Mouse (Mus musculus): Measurements from ENCODE around the gene Lrtm1. TPM values are rescaled to one million over a fixed set of nuclear protein-coding genes. Genes with fewer than 3 reads are reported as not detected.

Gene Lrtm1
- polyA plus RNA-seq, 1 experiment from 2014 or later = 0.32 TPM

- ATAC-seq (replicated peaks; ENCODE audit: insufficient number of reproducible peaks, low FRiP score, low TSS enrichment, low read depth) = no peak
- H3K27ac ChIP-seq (replicated peaks; ENCODE audit: low read depth, low read length) = no peak overlapping the region
- no peaks in the 10 kb centered on the region for H3K27me3 ChIP-seq (ENCODE audit: control insufficient read depth, insufficient read depth, low read length)
- no peaks in the 10 kb centered on the region for H3K9me3 ChIP-seq (replicated peaks; ENCODE audit: control insufficient read depth, low read length)
- H3K4me2 ChIP-seq (ENCODE audit: low read depth, low read length) = no peak overlapping the region
- H3K9ac ChIP-seq (replicated peaks; ENCODE audit: low read length) = no peak overlapping the region
- DNase-seq (ENCODE audit: low spot score) = no peak
- H3K4me3 ChIP-seq (ENCODE audit: low read depth, low read length) = no peak overlapping the region
- 80% methylated on average over 6 of the region's 6 CpGs for WGBS
- H3K4me1 ChIP-seq (ENCODE audit: control insufficient read depth, insufficient read depth, low read length) = no peaks in the 10 kb centered on the region
- H3K36me3 ChIP-seq (replicated peaks; ENCODE audit: control insufficient read depth, insufficient read depth, low read depth, low read length) = no peaks in the 10 kb centered on the region
These were observed 7.3 kb downstream of the Lrtm1 start for GRCm38 (mm10) chr14:29025335-29025734.

GRCm38 (mm10) chr14:29027276-29027675, 9.3 kb downstream of the Lrtm1 start:
- 93% methylated on average over 5 of the region's 5 CpGs for WGBS
- Histone ChIP-seq H3K36me3 (replicated peaks; ENCODE audit: control insufficient read depth, insufficient read depth, low read depth, low read length) (no peaks in the 10 kb centered on the region), H3K4me3 (ENCODE audit: low read depth, low read length) (no peak overlapping the region), H3K4me1 (ENCODE audit: control insufficient read depth, insufficient read depth, low read length) (no peaks in the 10 kb centered on the region), H3K4me2 (ENCODE audit: low read depth, low read length) (no peak overlapping the region), H3K27me3 (ENCODE audit: control insufficient read depth, insufficient read depth, low read length) (no peaks in the 10 kb centered on the region), H3K27ac (replicated peaks; ENCODE audit: low read depth, low read length) (no peak overlapping the region), H3K9ac (replicated peaks; ENCODE audit: low read length) (no peak overlapping the region), H3K9me3 (replicated peaks; ENCODE audit: control insufficient read depth, low read length) (no peaks in the 10 kb centered on the region)
- ATAC-seq (replicated peaks; ENCODE audit: insufficient number of reproducible peaks, low FRiP score, low TSS enrichment, low read depth) = no peak
- no peak for DNase-seq (ENCODE audit: low spot score)

- Histone ChIP-seq H3K36me3 (replicated peaks; ENCODE audit: control insufficient read depth, insufficient read depth, low read depth, low read length) (no peaks in the 10 kb centered on the region), H3K9me3 (replicated peaks; ENCODE audit: control insufficient read depth, low read length) (no peaks in the 10 kb centered on the region), H3K4me2 (ENCODE audit: low read depth, low read length) (no peak overlapping the region), H3K27ac (replicated peaks; ENCODE audit: low read depth, low read length) (peak overlapping the region; percentile 61; the same call in 1 of the 2 replicates), H3K27me3 (ENCODE audit: control insufficient read depth, insufficient read depth, low read length) (no peaks in the 10 kb centered on the region), H3K4me1 (ENCODE audit: control insufficient read depth, insufficient read depth, low read length) (no peaks in the 10 kb centered on the region), H3K9ac (replicated peaks; ENCODE audit: low read length) (no peak overlapping the region), H3K4me3 (ENCODE audit: low read depth, low read length) (no peak overlapping the region)
- 40% methylated on average over 6 of the region's 6 CpGs for WGBS
- peak; percentile 79 for DNase-seq (ENCODE audit: low spot score)
- ATAC-seq (replicated peaks; ENCODE audit: insufficient number of reproducible peaks, low FRiP score, low TSS enrichment, low read depth) = 0 out of 2 replicates have a peak, but pooled peaks have one; percentile 29
These were observed 10.5 kb downstream of the Lrtm1 start for GRCm38 (mm10) chr14:29028391-29029106.

GRCm38 (mm10) chr14:29029107-29029469, 11.1 kb downstream of the Lrtm1 start:
- peak; percentile 86 for DNase-seq (ENCODE audit: low spot score)
- Histone ChIP-seq H3K4me3 (ENCODE audit: low read depth, low read length) (no peak overlapping the region), H3K4me1 (ENCODE audit: control insufficient read depth, insufficient read depth, low read length) (no peaks in the 10 kb centered on the region), H3K36me3 (replicated peaks; ENCODE audit: control insufficient read depth, insufficient read depth, low read depth, low read length) (no peaks in the 10 kb centered on the region), H3K9ac (replicated peaks; ENCODE audit: low read length) (no peak overlapping the region), H3K4me2 (ENCODE audit: low read depth, low read length) (no peak overlapping the region), H3K9me3 (replicated peaks; ENCODE audit: control insufficient read depth, low read length) (no peaks in the 10 kb centered on the region), H3K27ac (replicated peaks; ENCODE audit: low read depth, low read length) (no peak overlapping the region), H3K27me3 (ENCODE audit: control insufficient read depth, insufficient read depth, low read length) (no peaks in the 10 kb centered on the region)
- ATAC-seq (replicated peaks; ENCODE audit: insufficient number of reproducible peaks, low FRiP score, low TSS enrichment, low read depth) = 0 out of 2 replicates have a peak, but pooled peaks have one; percentile 23
- 50% methylated on average over 2 of the region's 2 CpGs for WGBS

- no peak for ATAC-seq (replicated peaks; ENCODE audit: insufficient number of reproducible peaks, low FRiP score, low TSS enrichment, low read depth)
- no peak for DNase-seq (ENCODE audit: low spot score)
- Histone ChIP-seq H3K4me3 (ENCODE audit: low read depth, low read length) (no peak overlapping the region), H3K36me3 (replicated peaks; ENCODE audit: control insufficient read depth, insufficient read depth, low read depth, low read length) (no peaks in the 10 kb centered on the region), H3K9ac (replicated peaks; ENCODE audit: low read length) (no peak overlapping the region), H3K27me3 (ENCODE audit: control insufficient read depth, insufficient read depth, low read length) (no peaks in the 10 kb centered on the region), H3K4me1 (ENCODE audit: control insufficient read depth, insufficient read depth, low read length) (no peaks in the 10 kb centered on the region), H3K9me3 (replicated peaks; ENCODE audit: control insufficient read depth, low read length) (no peaks in the 10 kb centered on the region), H3K27ac (replicated peaks; ENCODE audit: low read depth, low read length) (no peak overlapping the region), H3K4me2 (ENCODE audit: low read depth, low read length) (no peak overlapping the region)
- 74% methylated on average over 11 of the region's 11 CpGs for WGBS
These were observed 11.9 kb downstream of the Lrtm1 start for GRCm38 (mm10) chr14:29029896-29030420.

GRCm38 (mm10) chr14:29030519-29030918, 12.5 kb downstream of the Lrtm1 start:
- H3K36me3 ChIP-seq (replicated peaks; ENCODE audit: control insufficient read depth, insufficient read depth, low read depth, low read length) = no peaks in the 10 kb centered on the region
- no peaks in the 10 kb centered on the region for H3K9me3 ChIP-seq (replicated peaks; ENCODE audit: control insufficient read depth, low read length)
- DNase-seq (ENCODE audit: low spot score) (no peak), ATAC-seq (replicated peaks; ENCODE audit: insufficient number of reproducible peaks, low FRiP score, low TSS enrichment, low read depth) (no peak)
- no peak overlapping the region for H3K9ac ChIP-seq (replicated peaks; ENCODE audit: low read length)
- H3K27me3 ChIP-seq (ENCODE audit: control insufficient read depth, insufficient read depth, low read length) = no peaks in the 10 kb centered on the region
- H3K4me3 ChIP-seq (ENCODE audit: low read depth, low read length) = no peak overlapping the region
- no peaks in the 10 kb centered on the region for H3K4me1 ChIP-seq (ENCODE audit: control insufficient read depth, insufficient read depth, low read length)
- H3K27ac ChIP-seq (replicated peaks; ENCODE audit: low read depth, low read length) = no peak overlapping the region
- WGBS = 57% methylated on average over 9 of the region's 9 CpGs
- no peak overlapping the region for H3K4me2 ChIP-seq (ENCODE audit: low read depth, low read length)

GRCm38 (mm10) chr14:29031858-29032395, 13.9 kb downstream of the Lrtm1 start:
- no peak overlapping the region for H3K4me2 ChIP-seq (ENCODE audit: low read depth, low read length)
- no peak overlapping the region for H3K9ac ChIP-seq (replicated peaks; ENCODE audit: low read length)
- 94% methylated on average over 1 of the region's 1 CpGs for WGBS
- no peaks in the 10 kb centered on the region for H3K36me3 ChIP-seq (replicated peaks; ENCODE audit: control insufficient read depth, insufficient read depth, low read depth, low read length)
- H3K4me1 ChIP-seq (ENCODE audit: control insufficient read depth, insufficient read depth, low read length) = no peaks in the 10 kb centered on the region
- no peaks in the 10 kb centered on the region for H3K9me3 ChIP-seq (replicated peaks; ENCODE audit: control insufficient read depth, low read length)
- H3K27ac ChIP-seq (replicated peaks; ENCODE audit: low read depth, low read length) = no peak overlapping the region
- ATAC-seq (replicated peaks; ENCODE audit: insufficient number of reproducible peaks, low FRiP score, low TSS enrichment, low read depth) (no peak), DNase-seq (ENCODE audit: low spot score) (no peak)
- H3K4me3 ChIP-seq (ENCODE audit: low read depth, low read length) = no peak overlapping the region
- no peaks in the 10 kb centered on the region for H3K27me3 ChIP-seq (ENCODE audit: control insufficient read depth, insufficient read depth, low read length)

GRCm38 (mm10) chr14:29038246-29038645, 20.2 kb downstream of the Lrtm1 start:
- Histone ChIP-seq H3K27me3 (ENCODE audit: control insufficient read depth, insufficient read depth, low read length) (no peaks in the 10 kb centered on the region), H3K4me3 (ENCODE audit: low read depth, low read length) (no peak overlapping the region)

More at GRCm38 (mm10) chr14:29038246-29038645, 20.2 kb downstream of the Lrtm1 start:
- no peaks in the 10 kb centered on the region for H3K36me3 ChIP-seq (replicated peaks; ENCODE audit: control insufficient read depth, insufficient read depth, low read depth, low read length)
- no peaks in the 10 kb centered on the region for H3K9me3 ChIP-seq (replicated peaks; ENCODE audit: control insufficient read depth, low read length)
- H3K9ac ChIP-seq (replicated peaks; ENCODE audit: low read length) = no peak overlapping the region
- H3K4me1 ChIP-seq (ENCODE audit: control insufficient read depth, insufficient read depth, low read length) = no peaks in the 10 kb centered on the region
- no peak overlapping the region for H3K4me2 ChIP-seq (ENCODE audit: low read depth, low read length)
- ATAC-seq (replicated peaks; ENCODE audit: insufficient number of reproducible peaks, low FRiP score, low TSS enrichment, low read depth) (no peak), DNase-seq (ENCODE audit: low spot score) (no peak)
- 75% methylated on average over 5 of the region's 5 CpGs for WGBS
- H3K27ac ChIP-seq (replicated peaks; ENCODE audit: low read depth, low read length) = no peak overlapping the region
